Mouse (Mus musculus): Measurements from ENCODE around the gene Ebf4. TPM values are rescaled to one million over a fixed set of nuclear protein-coding genes. Genes with fewer than 3 reads are reported as not detected.

Ebf4 gene
- 1 to 10 TPM; 4.2 to 8.4 (median 6.0) TPM for total RNA-seq (2022)

DNA sequence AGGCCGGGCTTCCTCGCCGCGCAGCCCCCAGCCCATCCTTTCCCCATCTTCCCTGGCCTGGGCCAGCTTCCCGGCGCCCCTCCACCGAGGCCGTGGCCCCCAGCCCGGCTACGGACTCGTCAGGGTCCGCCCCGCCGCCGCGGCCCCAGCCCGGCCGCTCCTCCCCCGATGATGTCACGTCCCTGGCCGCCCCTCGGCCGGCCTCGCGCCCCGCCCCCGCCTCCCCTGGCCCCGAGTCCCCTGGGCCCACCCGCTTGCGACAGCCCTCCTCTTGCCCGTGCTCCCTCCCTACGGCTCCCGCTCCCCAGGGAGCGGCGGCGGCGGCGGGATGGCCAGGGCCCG lies at the start of gene Ebf4:
Gene Ebf4, plus strand, starts transcription at position 234 of the 342 bp plus-strand sequence.
- no peak for DNase-seq

DNA sequence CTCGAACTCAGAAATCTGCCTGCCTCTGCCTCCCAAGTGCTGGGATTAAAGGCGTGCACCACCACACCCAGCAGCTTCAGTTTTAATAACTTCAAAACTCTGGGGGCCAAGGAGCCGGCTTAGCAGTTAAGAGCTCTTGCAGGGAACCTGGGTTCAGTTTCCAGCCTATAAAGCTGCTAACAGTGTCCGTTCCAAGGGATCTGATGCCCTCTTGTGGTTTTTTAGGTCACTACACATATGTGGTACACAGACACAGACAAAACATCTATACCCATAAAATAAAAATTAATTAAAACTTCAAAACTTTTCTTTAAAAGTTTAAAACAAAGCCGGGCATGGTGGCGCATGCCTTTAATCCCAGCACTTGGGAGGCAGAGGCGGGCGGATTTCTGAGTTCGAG lies 48.1 kb upstream of the Ebf4 start:
- DNase-seq = no peak

DNA sequence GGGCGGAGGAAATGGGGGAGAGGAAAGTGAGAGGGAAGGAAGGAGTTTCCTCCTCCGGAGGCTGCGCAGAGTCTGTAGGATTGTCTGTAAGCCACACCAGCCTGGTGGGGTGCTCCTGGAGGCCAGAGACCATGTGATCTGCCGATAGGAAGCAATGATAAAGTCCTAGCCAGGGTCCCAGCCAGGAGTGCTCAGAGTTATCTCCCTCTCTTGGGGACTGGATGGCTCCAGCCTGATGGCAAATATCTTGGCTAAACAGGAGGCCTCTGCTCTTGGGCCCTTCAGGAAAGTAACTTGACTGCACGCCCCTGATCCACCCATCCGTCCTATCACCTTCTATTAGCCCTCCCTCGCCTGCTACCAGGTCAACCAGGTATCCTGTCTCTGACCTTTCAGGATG lies 46.7 kb upstream of the Ebf4 start:
- no peak for DNase-seq

DNA sequence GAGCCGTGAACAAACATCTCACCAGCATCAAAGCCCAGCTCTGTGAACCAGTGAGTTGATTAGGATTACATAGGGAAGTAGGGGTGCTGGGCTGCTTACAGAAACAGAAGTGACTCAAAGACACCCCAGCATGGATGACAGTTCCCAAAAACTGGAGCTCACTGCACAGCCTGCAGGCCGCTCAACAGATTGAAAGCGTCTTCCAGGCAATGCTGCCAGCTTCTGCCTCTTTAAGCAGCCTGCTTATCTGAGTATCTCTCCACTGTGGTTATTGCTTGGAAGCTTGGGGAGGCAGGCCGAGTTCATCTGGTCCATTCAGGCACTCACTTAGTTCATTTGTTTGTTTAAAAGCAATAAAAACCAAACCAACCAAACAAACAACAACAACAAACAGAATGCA lies 38.2 kb upstream of the Ebf4 start:
- no peak for DNase-seq

DNA sequence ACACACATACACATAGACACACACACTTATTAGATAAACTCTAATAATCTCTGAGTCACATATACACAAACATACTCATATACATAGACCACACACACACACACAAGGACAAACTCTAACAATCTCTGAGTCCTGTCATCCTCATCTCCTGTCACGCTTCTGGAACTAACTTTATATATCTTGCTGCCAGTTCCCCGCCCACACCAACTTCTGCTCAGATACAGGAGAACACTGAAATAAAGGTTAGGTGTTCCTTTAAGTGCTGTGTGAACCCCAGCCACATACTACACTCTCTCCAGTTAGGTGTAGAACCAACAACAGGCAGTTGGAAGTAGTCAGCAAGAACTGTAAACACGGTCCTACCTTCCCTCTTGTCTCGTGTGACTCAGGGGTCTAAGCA lies 34.1 kb upstream of the Ebf4 start:
- no peak for DNase-seq

DNA sequence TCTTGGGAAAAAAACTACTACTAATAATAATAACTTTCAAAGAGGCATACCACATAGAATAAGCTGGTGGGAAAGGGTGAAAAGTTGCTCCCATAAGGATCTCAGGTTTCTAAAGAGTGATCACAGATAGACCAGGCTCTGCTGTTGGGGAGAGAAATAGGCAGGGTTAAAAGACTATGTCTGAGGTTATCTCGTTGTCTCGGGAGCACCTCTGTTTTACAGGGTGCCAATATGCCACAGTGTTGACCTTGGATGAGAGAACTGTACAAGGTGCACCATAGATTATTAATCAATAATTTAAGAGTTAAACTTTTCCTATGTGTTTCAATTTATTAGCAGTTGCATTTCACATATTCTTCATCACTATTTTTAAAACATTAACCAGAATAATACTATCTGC lies 33.1 kb upstream of the Ebf4 start:
- no peak for DNase-seq

DNA sequence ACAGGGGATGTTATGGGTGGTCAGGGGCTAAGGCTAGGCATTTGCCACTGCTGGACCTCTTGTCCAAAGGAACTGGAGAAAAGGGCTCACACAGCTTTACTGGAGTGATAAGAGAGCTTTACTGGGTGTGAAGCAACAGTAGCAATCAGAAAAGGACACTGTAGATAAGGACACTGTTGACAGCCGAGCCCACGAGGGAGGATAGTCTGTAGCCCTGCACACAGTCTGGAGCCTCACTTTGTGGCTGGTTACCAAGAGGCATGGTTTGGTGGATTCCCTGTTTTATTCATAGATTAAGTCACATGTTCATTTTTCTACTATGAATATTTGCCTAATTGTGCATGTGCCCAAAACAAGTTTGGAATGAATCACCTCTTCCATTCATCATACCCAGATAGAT lies 32.6 kb upstream of the Ebf4 start:
- no peak for DNase-seq

DNA sequence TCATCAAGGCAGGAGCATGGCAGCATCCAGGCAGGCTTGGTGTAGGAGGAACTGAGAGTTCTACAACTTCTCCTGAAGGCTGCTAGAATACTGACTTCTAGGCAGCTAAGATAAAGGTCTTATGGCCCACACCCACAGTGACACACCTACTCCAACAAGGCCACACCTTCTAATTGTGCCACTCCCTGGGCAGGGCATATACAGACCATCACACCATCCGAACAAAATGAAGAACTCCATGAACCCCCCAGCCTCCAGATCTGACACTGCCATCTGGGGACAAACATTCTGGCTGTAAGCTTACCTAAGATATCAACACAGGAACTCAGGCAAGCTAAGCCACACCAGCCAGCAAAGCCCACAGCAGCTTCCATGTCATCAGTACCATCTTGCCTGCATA lies 29.4 kb upstream of the Ebf4 start:
- DNase-seq = no peak

DNA sequence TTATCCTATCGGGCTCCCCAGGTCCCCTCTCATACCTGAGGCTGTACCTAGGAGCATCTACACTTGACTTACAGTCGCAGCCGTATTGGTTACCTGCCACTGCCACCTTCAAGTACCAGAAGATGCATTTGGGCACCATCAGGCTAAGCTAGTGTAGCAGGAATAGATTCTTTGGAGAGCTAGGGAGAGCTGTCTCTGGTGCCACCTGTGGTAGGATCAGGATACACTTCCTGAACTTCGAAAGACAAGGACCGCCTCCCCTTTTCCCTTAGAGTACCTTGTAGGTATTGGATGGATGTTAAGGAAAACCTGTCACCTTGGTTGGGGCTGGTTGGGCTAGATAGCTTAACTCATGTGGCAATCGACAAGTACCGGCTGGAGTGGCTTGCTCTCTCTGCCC lies 26.9 kb upstream of the Ebf4 start:
- DNase-seq = no peak

DNA sequence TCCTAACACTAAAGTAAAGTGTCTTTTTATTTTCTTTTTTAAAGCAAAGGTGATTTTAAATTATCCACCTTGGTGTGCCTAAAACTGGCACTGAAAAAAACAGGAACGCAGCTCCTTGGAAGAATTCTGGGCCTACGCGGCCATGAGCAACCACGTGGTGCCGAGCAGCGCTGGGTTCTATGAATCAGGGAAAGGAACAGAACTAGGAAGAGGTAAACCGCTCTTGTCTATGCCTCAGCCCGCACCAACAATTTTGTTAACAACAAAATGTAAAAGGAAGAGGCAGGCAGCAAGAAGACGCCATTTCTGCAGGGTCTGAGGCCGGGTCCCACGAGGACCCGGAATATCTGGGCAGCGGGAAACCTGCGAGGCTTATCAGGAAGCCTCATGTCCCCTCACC lies 21.2 kb upstream of the Ebf4 start:
- DNase-seq = no peak

DNA sequence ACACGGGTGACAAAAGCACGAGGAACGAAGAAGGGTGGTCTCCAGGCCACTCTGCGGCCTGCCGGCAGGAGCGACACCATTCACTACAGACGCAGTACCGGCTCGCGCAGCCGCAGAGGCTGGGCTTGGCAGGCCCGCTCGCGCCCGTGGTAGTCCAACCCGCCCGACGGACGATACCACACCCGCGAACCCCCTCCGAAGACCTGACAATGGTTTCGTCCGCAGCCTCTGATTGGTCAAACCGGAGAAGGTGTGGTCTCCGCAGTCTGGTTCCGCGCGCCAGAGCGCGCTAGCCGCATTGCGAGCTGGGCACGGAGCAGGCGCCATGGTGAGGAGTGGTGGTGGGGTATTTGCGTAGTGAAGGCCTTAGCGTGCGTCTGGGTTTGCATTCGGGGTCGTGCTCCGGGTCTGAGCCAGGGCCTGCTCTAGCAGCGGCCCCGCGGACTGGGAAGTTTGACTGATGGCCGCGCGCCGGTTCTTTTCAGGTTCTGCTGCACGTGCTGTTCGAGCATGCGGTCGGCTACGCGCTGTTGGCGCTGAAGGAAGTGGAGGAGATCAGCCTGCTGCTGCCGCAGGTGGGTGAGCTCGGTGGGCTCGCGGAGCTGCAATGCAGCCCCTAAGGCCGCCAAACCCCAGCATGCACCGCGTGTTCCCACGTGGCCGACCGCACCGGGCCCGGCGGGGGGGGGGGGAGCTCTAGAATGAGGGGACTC lies 20.7 kb upstream of the Ebf4 start, which contains the start of gene Nop56:
Gene Nop56, plus strand, starts transcription at position 282 of the 713 bp plus-strand sequence.
- DNase-seq = peak; percentile 98

DNA sequence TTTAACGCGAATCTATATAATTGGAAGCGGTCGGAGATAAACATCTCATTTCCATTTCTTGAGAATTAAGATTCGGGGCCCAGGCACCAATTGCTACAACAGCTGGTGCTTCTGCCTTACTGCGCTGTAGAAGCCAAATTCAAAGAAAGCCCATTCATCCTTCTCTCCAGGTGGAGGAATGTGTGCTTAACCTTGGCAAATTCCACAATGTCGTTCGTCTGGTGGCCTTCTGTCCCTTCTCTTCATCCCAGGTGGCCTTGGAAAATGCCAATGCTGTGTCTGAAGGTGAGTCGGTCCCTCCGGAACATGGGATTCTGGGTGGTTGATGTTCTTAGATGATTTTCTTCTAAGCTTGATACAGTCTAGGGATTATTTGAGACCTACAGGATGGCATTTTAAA lies 20.1 kb upstream of the Ebf4 start:
- no peak for DNase-seq

DNA sequence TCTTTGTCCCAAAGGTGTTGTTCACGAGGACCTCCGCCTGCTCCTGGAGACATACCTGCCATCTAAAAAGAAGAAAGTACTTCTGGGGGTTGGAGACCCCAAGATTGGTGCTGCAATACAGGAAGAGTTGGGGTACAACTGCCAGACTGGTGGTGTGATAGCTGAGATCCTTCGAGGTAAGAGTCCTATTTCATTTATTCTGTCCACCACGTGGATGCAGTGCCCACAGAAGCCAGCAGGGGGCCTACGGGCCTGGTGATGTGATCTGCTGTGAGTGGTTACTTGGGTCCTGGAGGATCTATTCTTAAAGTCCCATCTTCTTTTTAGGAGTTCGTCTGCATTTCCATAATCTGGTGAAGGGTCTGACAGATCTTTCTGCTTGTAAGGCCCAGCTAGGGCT lies 19.3 kb upstream of the Ebf4 start:
- DNase-seq = no peak

DNA sequence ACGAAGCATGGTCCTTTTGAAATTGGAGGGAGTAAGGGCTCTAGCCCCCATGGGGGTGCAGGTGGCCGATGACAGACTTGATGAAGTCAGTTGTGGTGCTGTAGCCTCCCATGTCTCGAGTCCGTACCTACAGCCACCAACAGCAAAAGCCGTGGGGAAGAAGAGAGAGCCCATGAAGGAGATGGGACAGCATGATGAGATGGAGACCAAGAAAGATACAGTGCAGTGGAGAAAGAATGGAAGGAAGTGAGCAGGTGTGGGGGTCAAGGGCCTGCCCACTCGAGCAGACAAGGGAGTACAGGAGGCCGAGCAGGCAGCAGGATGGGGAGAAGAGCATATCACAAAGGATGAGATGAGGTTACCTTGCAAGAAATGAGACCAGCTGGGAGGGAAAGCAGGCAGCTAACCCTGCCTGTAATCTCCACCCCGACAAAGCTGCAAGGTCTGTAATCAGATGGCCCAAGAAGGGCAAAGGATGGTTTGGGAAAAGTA lies 15.3 kb upstream of the Ebf4 start:
- DNase-seq = no peak

DNA sequence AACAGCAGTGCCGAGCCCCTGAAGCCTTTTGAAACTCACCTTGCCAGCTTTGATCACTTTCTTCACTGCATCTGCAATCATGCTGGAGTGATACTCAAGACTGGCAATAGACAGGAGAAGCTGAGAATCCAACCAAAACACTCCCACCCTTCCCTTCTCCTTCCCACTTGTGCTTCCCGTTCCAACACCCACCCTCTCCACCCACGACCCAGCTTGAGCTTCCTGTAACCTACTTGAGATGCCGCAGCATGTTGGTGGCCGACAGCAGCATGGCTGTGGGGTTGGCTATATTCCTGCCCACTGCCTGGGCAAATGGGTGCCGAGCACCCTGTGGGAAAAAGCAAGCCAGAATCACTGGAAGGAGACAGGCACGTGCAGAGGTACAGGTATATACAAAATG lies 14.7 kb upstream of the Ebf4 start:
- DNase-seq = no peak

DNA sequence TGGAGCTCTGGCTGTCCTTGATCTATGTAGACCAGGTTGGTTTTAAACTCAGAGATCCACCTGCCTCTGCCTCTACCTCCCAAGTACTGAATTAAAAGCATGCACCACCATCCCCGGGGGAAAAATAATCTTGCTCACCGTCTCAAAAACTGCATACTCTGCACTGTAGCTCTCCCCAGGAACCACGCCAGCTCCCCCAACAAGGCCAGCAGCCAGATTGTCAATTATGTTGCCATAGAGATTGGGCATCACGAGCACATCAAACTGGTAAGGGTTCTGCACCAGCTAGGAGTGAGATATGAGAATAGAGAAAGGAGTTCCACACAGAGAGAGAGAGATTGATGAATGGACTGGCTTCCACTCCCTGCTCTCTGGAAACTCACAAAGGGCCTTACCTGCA lies 14.2 kb upstream of the Ebf4 start:
- no peak for DNase-seq

DNA sequence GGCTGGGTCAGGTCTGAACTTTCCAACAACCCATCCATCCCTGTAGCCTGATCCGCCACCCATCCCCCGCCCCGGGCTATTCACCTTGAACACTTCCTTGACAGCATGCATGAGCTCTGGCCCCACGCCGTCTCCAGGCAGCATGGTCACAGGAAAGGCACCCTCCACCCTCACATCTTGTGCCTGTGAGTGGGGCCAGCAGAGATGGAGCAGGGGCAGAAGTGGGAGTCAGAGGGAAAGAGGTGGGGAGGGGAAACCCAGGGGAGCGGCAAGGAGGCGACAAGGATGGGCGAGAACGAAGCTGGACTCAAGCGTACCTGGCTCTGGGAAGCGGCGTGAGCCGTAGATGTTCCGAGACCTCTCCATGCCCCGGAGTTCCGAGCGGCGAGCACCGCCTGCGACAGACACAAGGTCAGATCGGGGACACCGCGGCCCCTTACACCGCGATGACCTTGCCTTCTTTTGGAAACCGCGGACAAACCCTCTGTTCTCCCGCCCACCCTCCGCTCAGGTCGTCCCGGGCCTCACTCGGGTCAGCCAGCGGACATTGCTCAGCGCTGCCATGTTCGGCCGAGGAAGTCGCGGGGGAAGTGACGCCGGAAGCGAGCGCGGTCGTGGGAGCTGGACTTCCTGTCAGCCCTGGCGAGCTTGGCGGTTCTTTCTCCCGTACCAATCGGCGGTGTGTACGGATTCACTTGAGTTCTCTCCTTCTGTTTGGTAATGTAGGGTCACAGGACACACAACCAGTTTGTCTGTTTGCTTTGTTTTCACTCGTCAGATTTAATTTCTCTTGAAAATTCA lies 10.9 kb upstream of the Ebf4 start, which contains the start of gene Idh3b:
Gene Idh3b, minus strand, starts transcription at position 694 of the 801 bp plus-strand sequence.
- peak; percentile 88 for DNase-seq

DNA sequence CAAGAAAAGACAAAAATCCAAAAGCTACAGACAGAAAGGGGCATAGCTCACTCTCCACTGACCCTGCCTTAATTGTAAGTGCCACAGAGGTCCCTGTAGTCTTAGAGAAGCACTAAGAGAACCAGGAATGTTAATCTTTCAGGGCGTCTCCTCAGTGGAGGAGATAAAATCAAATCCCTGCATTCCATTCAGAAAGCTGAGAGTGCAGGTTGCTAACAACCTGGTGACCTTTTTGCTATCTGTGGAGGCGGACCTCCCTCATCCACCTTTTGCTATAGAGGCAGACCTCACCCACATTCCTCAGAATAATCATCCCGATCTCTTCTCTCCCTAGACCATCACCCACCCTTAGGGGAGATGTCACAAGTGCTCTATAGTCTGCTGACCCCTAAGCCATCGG lies 5.9 kb upstream of the Ebf4 start:
- DNase-seq = no peak

DNA sequence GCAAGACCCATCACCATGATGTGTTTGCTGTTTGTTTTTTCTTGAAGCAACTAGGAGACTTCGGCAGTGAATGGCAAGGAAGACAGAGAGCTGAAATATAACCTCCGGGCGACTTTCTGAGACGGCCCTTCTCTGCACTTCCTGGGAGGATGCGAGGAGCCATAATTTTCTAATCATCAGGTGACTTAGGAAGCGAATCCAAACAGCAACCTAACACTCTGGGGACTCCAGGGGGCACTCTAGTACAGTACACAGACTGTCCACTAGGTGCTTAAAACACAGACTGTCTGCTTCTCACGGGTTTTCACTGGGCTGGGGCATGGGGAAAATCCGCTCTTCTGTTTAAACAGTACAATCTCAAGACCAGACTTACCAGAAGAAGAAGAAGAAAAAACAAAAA lies 3.5 kb upstream of the Ebf4 start:
- peak; percentile 40 for DNase-seq

DNA sequence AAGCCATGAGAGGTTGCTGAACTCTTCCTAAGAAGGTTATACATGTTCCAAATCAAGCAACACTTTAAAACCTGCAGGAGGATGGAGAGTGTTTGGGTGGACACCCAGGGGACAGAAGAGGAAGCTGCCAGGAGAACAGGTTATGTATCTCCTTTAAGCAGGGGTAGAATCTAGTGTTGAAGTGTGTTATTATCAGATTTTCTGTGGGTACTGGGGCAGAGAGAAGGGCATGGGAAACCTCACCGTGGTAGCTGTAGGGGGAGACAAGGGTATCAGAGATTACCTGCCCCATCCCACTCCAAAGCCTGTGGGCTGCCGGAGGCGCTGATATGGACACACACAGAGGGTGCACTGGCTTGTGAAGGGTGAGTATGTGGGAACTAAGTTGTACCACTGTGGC lies 2.0 kb upstream of the Ebf4 start:
- DNase-seq = no peak

DNA sequence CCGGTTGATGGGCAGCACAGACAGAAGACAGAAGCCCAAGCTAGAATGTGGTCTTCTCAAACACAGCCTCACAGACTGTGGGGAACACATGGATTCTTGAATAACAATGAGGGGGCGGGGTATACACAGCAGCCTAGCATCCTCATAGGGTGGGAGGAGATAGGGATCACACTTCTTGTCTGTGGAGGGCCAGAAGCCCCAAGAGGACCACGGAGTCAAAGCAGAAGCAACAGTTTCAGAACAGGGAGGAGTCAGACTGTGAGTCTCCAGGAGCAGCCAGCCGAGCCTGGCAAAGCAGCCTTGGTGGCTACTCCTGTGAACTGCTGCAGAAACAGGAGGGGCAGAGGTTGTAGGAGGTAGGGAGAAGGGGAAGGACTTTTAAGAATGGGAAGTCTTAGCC lies 1.5 kb upstream of the Ebf4 start:
- no peak for DNase-seq

DNA sequence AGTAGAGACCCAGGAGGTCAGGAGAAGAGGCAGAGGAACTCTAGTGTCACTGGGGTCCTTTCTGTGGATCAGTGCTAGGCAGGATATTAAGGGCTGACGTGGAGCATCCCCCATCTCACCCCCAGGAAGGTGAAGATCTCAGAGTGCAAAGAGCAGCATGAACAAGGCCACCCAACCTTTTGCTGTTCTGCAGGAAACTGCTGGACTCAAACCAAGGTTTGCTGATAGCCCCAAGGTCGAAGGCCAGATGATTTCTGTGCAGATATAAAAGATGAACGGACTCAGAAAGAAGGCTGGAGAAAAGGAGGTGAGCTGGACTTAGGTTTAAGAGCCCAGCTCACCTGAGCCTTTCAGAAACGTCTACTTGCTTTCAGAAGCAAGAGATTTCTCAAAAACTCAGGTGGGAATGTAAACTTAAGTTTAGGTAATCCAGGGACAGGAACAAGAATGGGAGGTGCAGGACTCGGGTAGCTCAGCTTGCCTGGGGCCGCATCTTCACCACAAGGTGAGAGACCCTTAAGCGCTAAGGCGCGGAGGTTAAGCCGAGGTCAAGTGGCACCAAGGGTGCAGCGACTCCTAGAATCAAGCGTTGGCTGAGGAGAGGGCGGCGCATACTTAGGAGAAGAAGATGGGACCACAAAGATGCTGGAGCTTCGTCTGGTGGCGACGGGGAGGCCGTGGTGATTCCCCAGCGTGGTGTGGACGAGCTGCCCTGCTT lies 592 bp upstream of the Ebf4 start:
- DNase-seq = no peak
